Mouse (Mus musculus) heart, postnatal 0 days (tissue): Measurements from ENCODE around the gene Pik3cd.

Source experiments
- CTCF ChIP-seq: IDR thresholded peaks from 2 replicates; pipeline ENCODE4 v1.5.1; 2016; ENCODE audit warnings: antibody characterized with exemption, control low read depth, low read depth
- EP300 ChIP-seq: IDR thresholded peaks from 2 replicates; pipeline ENCODE4 v1.6.1; 2016; ENCODE audit warnings: antibody characterized with exemption, low read depth

DNA sequence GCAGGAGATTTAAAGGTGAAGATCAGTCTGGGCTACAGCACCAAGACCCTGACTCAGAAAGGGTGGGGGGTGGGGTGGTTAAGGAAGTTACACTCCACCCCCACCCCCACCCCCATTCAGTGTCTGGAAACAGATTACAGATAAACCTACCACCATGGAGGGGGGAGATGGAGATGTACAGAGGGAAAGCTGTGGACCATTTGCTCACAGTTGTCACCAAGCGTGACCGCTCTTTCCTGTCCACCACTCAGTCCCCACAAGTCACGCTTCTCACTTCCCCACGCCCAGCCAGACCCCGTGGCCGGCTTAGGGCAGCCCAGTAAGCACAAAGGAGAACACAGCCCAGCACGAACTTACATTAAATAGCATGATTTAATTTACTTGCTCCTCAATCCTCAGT is 41.7 kb upstream of the Pik3cd start:
- TF ChIP-seq CTCF (no peak), EP300 (no peak)
